Mouse (Mus musculus) kidney, embryonic 14.5 days (tissue): ENCODE results near the gene Zdhhc7. TPM values are rescaled to one million over a fixed set of nuclear protein-coding genes. Genes with fewer than 3 reads are reported as not detected.
A peak's percentile ranks its signal among the peaks of the same experiment; 100 is the strongest.

Source experiments
- ATAC-seq: fragments of 200-750 bp; cut with Nextera tagmentation; 2 replicates; pipeline ENCODE4 v1.8.0; 2017; ENCODE audit warnings: moderate number of reproducible peaks, mild to moderate bottlenecking, moderate TSS enrichment, moderate library complexity; ENCODE audit not compliant: low FRiP score, low TSS enrichment
- H3K27ac ChIP-seq: fragments of 300-500 bp; sonication (generic); 2 replicates; pipeline ENCODE4 v1.5.1; 2014; ENCODE audit warnings: low read depth, mild to moderate bottlenecking, low read length, moderate library complexity, mixed read lengths
- H3K27me3 ChIP-seq: fragments of 300-500 bp; sonication (generic); 2 replicates; pipeline ENCODE4 v1.6.1; 2014; ENCODE audit warnings: mild to moderate bottlenecking, low read length; ENCODE audit not compliant: control insufficient read depth, insufficient read depth
- H3K36me3 ChIP-seq: fragments of 300-500 bp; sonication (generic); 2 replicates; pipeline ENCODE4 v1.6.1; 2014; ENCODE audit warnings: low read length, mixed read lengths; ENCODE audit not compliant: control insufficient read depth, insufficient read depth
- H3K4me1 ChIP-seq: fragments of 300-500 bp; sonication (generic); 2 replicates; pipeline ENCODE4 v1.6.1; 2014; ENCODE audit warnings: low read length, mixed read lengths; ENCODE audit not compliant: control insufficient read depth, insufficient read depth
- H3K4me2 ChIP-seq: fragments of 300-500 bp; sonication (generic); replicated peaks from 2 replicates; pipeline ENCODE4 v1.6.1; 2014; ENCODE audit warnings: low read depth, mild to moderate bottlenecking, low read length
- H3K4me3 ChIP-seq: fragments of 300-500 bp; sonication (generic); 2 replicates; pipeline ENCODE4 v1.5.1; 2014; ENCODE audit warnings: mild to moderate bottlenecking, low read length
- H3K9ac ChIP-seq: fragments of 300-500 bp; sonication (generic); 2 replicates; pipeline ENCODE4 v1.6.1; 2014; ENCODE audit warnings: low read depth, mild to moderate bottlenecking, low read length, moderate library complexity
- H3K9me3 ChIP-seq: fragments of 300-500 bp; sonication (generic); 2 replicates; pipeline ENCODE4 v1.6.1; 2016; ENCODE audit warnings: low read length; ENCODE audit not compliant: control insufficient read depth
- WGBS: fragments of 180-500 bp; shearing (Covaris S2); extraction: QIAGEN DNeasy Blood & Tissue Kit; methylation state at CpG from one replicate; pipeline ENCODE4 v1.1.7; 2014; 5-methylcytosine and 5-hydroxymethylcytosine counted together
- polyA plus RNA-seq: library from polyadenylated mRNA; unstranded; fragments of >200 nt; fragmentation: Nextera tagmentation; extraction: Ambion mirVana; gene quantifications from 2 replicates; pipeline ENCODE4 v1.2.1, GENCODE M21; 2014

Gene Zdhhc7
- 20.4 and 31.0 TPM in 2 replicates for polyA plus RNA-seq

- Histone ChIP-seq H3K4me1 (peaks cover 21% of the 10 kb centered on the region), H3K4me3 (peak within 1 kb of the TSS; percentile 89), H3K4me2 (peak within 1 kb of the TSS; percentile 97), H3K27ac (peak within 1 kb of the TSS; percentile 73), H3K9ac (peak within 1 kb of the TSS; percentile 88), H3K9me3 (no peaks in the 10 kb centered on the region), H3K27me3 (no peaks in the 10 kb centered on the region), H3K36me3 (no peaks in the 10 kb centered on the region)
- ATAC-seq, result peak; percentile 65; the same call in 1 of the 2 replicates
- WGBS, result under 1% methylated on average over 87 of the region's 88 CpGs
Measured at GRCm38 (mm10) chr8:120101068-120101972, at the start of gene Zdhhc7. Zdhhc7 (minus strand) TSS chr8:120101482.

- Histone ChIP-seq H3K36me3 (no peaks in the 10 kb centered on the region), H3K4me3 (no peak overlapping the region), H3K9ac (no peak overlapping the region), H3K9me3 (no peaks in the 10 kb centered on the region), H3K27ac (no peak overlapping the region), H3K4me2 (no peak overlapping the region), H3K4me1 (peaks cover 6% of the 10 kb centered on the region; the same call in 1 of the 2 replicates), H3K27me3 (no peaks in the 10 kb centered on the region)
- 54% methylated on average over 12 of the region's 12 CpGs for WGBS
- no peak for ATAC-seq
Measured at GRCm38 (mm10) chr8:120150028-120150427, 48.7 kb upstream of the Zdhhc7 start.

- H3K36me3 ChIP-seq, result no peaks in the 10 kb centered on the region
- no peak overlapping the region for H3K27ac ChIP-seq
- 0 out of 2 replicates have a peak, but pooled peaks cover 3% of the 10 kb centered on the region for H3K4me1 ChIP-seq
- no peak overlapping the region for H3K9ac ChIP-seq
- WGBS, result 80% methylated on average over 1 of the region's 1 CpGs
- H3K4me2 ChIP-seq, result no peak overlapping the region
- ATAC-seq, result no peak
- H3K9me3 ChIP-seq, result no peaks in the 10 kb centered on the region
- no peak overlapping the region for H3K4me3 ChIP-seq
- no peaks in the 10 kb centered on the region for H3K27me3 ChIP-seq
Measured at GRCm38 (mm10) chr8:120146051-120146450, 44.8 kb upstream of the Zdhhc7 start.

- Histone ChIP-seq H3K9me3 (no peaks in the 10 kb centered on the region), H3K27ac (no peak overlapping the region), H3K9ac (0 out of 2 replicates have a peak overlapping the region, but pooled peaks have one; percentile 7), H3K27me3 (no peaks in the 10 kb centered on the region), H3K4me3 (no peak overlapping the region), H3K4me2 (no peak overlapping the region), H3K36me3 (no peaks in the 10 kb centered on the region), H3K4me1 (0 out of 2 replicates have a peak, but pooled peaks cover under 1% of the 10 kb centered on the region)
- WGBS, result 53% methylated on average over 12 of the region's 12 CpGs
- 0 out of 2 replicates have a peak, but pooled peaks have one; percentile 20 for ATAC-seq
Measured at GRCm38 (mm10) chr8:120144652-120145301, 43.5 kb upstream of the Zdhhc7 start.

- H3K27ac ChIP-seq, result no peak overlapping the region
- no peaks in the 10 kb centered on the region for H3K36me3 ChIP-seq
- H3K4me3 ChIP-seq, result no peak overlapping the region
- H3K4me2 ChIP-seq, result no peak overlapping the region
- no peak overlapping the region for H3K9ac ChIP-seq
- no peaks in the 10 kb centered on the region for H3K4me1 ChIP-seq
- ATAC-seq, result 0 out of 2 replicates have a peak, but pooled peaks have one; percentile 20
- 59% methylated on average over 15 of the region's 15 CpGs for WGBS
- no peaks in the 10 kb centered on the region for H3K27me3 ChIP-seq
- H3K9me3 ChIP-seq, result no peaks in the 10 kb centered on the region
Measured at GRCm38 (mm10) chr8:120143911-120144651, 42.8 kb upstream of the Zdhhc7 start.

- no peak overlapping the region for H3K4me3 ChIP-seq
- no peak overlapping the region for H3K27ac ChIP-seq
- H3K27me3 ChIP-seq, result no peaks in the 10 kb centered on the region
- H3K4me1 ChIP-seq, result no peaks in the 10 kb centered on the region
- no peak for ATAC-seq
- no peak overlapping the region for H3K4me2 ChIP-seq
- H3K9ac ChIP-seq, result no peak overlapping the region
- no peaks in the 10 kb centered on the region for H3K9me3 ChIP-seq
- H3K36me3 ChIP-seq, result no peaks in the 10 kb centered on the region
- 52% methylated on average over 3 of the region's 3 CpGs for WGBS
Measured at GRCm38 (mm10) chr8:120140769-120141168, 39.5 kb upstream of the Zdhhc7 start.

- Histone ChIP-seq H3K36me3 (no peaks in the 10 kb centered on the region), H3K4me2 (no peak overlapping the region), H3K9me3 (no peaks in the 10 kb centered on the region), H3K9ac (no peak overlapping the region), H3K4me1 (no peaks in the 10 kb centered on the region), H3K27me3 (no peaks in the 10 kb centered on the region), H3K27ac (no peak overlapping the region), H3K4me3 (no peak overlapping the region)
- no peak for ATAC-seq
- 49% methylated on average over 2 of the region's 2 CpGs for WGBS
Measured at GRCm38 (mm10) chr8:120138958-120139357, 37.7 kb upstream of the Zdhhc7 start.

GRCm38 (mm10) chr8:120136618-120137017 is 35.3 kb upstream of the Zdhhc7 start:
- no peaks in the 10 kb centered on the region for H3K9me3 ChIP-seq
- no peaks in the 10 kb centered on the region for H3K36me3 ChIP-seq
- H3K4me3 ChIP-seq, result no peak overlapping the region
- H3K4me1 ChIP-seq, result no peaks in the 10 kb centered on the region
- H3K4me2 ChIP-seq, result no peak overlapping the region
- no peak overlapping the region for H3K9ac ChIP-seq
- no peak for ATAC-seq
- H3K27ac ChIP-seq, result no peak overlapping the region
- no peaks in the 10 kb centered on the region for H3K27me3 ChIP-seq
- 60% methylated on average over 7 of the region's 7 CpGs for WGBS
